Mouse (Mus musculus) cerebellum, adult 11-12 months (tissue): ENCODE results near the gene Aasdh.
"Not testable (repeated sequence)": the region's sequence is repeated elsewhere in the genome, so short reads cannot be mapped to it uniquely, and the experiment has no call there.

Experiments used
- DNase-seq: peaks from one replicate; pipeline ENCODE4 v3.0.0; 2022

The Aasdh gene

DNA sequence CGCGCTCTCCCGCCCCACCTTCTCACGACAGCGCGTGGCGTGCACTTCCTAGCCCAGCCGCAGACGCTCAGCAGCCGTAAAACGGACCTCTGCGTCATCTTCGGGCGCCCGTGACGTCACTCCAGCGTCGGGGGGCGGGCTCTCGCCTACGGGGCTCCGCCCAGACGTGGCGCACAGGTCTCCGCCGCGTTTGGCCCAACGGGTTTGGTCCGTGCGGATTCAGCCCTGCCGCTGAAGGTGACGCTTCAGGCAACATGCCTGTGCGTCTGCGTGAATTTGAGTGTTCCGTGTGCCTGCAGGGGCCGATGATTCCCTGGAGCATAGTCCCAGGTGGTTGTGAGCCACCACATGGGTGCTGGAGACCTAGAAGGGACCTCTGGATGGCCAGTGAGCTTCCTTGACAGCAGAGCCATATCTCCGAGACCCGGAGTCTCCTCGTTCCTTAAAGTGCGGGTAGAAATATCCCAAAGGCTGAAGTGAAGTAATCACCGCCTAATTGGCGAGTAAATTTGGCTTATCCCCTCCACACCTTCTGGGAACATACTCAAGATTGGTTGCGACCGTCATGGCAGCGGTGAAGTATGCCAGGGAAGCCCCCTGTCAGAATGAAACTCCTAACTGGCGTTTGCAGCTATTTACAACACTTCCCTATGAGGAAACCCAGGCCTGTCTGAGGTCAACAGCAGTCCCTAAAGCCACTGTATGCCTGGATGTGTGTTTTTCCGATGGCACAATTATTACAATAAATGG, at the start of gene Aasdh:
Aasdh (minus strand) TSS at position 110 of the 750 bp plus-strand sequence.
- peak; percentile 96 for DNase-seq

DNA sequence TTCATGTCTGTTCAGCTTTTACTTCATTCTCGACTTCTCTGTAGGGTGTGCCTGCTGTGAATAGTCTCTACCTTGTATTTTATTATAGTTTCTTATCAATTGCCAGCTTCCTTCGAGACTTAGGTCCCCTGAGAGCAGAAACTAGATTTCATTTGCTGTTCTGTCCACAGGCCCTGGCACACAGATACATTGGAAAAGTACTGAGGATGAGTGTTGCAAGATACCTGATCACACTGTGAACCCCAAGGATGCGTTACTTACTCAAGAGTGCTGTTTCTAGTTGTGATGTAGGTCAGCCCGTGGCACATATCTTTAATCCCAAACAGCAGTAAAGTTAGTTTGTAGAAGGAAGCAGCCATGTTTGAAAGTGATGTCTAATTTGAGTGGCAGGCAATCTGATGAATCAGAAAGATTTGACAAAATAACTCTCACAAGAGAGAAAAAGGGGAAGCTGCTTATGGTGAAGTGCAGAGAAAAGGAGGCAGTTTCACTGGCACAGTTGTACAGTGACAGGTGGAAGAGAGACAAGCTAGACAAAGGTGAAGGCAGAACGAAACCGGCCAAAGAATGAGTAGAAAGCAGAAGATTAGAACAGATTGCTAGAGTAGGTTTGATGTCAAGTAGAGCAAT, 49.1 kb upstream of the Aasdh start:
- no peak for DNase-seq

DNA sequence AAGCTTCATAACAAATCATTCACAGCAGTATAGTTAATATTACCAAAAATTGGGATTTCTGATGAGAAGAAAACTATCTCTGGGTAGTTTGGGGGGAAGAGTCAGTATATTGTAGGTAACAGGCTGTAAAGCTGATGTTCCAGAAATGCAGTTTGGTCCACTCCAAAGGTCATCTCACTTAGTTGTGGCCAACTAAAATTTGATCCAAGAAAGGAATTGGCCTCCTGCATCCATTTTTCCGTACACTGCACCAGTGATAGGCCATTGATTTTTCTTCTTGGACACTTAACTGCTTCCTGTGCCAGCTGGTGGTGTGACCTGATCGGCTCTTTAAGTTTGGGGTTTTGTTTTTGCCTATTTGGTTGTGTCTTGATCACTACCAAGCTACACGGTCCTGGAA, 48.5 kb upstream of the Aasdh start:
- no peak for DNase-seq

DNA sequence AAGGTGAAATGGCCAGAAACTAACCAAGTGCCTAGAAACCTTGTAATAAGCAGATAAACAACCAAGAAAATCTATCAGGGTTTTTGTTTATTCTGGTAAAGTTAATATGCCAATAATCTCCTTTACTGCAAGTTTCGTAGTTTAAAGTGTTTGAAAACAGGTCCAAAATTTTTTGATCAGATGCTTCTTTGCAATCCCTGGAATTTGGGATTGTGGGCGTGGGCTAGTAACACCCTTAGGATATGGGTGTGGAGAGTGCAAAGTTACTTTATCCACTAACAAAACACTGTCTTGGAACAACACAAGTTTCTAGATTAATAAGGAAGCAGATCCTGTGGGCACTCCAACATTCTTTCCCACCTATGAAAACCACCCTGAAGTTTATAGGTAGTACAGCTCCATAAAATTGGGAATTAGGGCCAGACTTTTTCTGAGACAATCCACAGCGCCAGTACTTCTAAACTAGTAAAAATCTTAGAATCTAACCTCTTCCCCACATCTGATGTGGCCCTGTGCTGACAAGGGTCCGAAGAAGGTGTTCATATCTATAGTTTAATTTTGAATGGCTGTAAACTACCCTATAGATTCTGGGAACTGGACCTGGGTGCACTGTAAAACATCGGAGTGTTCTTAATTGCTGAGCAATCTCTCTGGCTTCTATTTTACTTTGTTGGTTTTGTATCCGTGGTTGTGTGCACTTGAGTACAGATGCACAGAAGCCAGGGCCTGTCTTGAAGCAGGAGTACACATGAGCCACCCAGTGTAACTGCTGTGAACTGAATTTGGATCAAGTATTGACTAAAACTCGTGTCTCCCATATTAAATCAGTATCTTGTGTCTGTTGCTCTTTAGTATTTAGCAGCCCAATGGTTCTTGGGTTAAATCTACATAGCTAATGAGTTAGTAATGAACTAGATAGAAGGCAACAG, 47.1 kb upstream of the Aasdh start:
- no peak for DNase-seq

DNA sequence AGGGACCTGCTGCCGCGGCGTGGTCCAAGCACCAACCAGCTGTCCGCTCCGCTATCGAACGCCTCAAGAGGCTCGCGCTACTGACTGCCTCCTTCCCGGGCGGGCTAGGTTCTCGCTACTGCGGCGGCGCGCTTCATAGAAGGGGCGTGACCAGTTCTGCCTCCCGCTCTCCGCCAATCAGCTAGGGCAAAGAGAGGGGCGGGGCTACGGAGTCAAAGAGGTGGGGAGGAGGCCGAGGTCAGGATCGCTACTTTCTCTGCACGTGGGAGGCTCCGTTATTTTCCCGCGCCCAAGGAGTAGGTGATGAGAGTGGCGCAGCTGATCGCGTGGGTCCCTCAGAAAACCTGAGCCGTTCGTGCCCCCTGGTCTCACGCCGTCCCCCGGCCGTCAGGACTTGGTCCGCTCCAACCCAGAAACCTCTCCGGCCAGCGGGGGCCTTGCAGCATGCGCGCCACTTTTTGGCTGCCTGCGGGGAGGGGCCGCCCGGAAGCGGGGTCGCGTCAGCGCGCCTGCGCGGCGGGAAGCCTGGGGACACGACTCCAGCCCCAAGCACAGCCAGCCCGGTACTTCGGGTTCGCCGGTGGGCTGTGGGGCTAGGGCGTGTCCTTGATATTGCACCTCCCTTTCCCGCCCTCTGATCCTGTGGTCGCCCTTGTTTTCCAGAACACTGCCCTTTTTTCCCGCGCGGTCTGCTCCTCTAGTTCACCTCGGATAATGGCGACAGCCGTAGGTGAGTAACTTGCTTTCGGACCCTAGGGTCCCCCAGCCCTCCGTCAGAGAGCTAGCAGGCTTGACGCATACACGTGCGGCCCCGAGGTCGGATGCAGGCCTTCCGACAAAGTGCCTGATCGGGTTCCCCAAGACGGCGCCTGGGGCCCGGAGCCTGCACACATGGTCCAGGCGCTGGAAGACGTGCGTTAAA, 46.1 kb upstream of the Aasdh start, which contains the start of the genes Paics and Ppat:
Paics (plus strand) TSS at position 202 of the 922 bp plus-strand sequence.
Ppat (minus strand) TSS at position 473 of the 922 bp plus-strand sequence.
- DNase-seq = peak; percentile 98

DNA sequence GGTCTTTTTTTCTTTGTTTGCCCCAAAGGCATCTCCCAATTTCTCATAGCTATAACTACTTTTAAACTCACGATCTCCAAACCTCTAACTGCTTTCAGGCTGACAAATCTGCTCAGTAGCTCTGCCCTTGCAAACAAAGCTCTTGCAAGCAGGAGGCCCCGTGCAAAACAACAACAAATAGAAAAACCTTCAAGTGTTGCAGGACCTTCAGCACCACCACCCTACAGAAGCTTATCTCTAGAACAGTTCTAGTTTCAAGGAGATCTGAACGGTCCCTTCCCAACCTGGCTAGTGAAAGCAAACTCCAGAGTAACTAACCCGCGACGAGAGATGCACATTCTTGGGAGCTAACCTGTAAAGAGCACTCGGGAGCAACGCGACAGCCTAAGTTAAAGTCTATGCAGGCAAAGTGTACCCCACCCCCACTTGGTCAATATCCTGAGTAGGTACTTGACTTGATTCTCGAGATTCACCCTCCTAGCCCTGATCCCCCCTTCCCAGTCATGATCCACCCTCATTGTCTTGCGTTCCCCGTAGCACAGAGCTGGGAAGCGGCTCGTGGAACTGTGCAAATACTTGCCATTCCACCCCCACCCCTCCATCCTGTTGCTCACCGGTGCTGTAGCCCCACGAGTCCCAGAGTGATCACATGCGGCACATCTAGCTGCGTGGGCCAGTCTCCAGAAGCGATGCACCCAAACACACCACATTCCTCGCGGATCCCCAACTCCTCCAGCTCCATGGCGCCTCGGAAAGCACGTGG, 45.2 kb upstream of the Aasdh start:
- DNase-seq = no peak

DNA sequence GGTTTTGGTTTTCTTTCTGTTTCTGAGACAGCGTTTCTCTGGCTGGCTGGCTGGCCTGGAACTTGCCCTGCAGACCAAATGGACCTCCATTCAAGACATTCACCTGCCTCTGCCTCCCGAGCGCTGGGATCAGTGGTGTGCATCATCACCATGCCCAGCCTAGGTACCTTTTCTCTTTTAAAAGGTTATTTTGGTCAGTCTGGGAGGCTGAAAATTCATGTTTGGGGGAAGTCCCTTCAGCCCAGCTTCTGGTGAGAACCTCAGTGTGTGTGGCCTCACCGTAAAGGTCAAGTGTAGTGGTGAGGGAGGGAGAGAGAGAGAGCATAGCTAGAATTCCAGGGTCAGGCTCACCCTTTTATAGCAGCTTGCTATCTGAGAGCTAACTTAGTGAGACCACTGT, 42.4 kb upstream of the Aasdh start:
- DNase-seq = no peak

DNA sequence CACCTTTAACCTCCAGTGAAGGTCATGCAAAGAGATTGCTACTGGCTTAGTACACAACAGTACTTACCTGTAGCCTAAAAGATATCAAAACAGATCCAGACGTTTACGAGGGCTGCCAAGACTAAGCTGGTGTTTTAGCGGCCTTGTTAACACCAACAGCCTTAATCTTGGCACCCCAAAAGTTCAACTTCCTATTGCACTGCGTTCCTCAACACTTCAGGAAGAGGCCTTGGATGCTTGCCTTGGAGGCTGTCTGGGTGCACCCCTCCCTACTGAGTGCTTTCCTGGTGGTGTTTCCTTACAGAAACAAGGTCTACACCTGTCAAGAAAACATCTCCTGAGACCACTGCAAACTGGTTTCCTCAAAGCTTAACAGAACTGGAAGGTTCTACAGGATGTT, 41.8 kb upstream of the Aasdh start:
- DNase-seq = no peak

DNA sequence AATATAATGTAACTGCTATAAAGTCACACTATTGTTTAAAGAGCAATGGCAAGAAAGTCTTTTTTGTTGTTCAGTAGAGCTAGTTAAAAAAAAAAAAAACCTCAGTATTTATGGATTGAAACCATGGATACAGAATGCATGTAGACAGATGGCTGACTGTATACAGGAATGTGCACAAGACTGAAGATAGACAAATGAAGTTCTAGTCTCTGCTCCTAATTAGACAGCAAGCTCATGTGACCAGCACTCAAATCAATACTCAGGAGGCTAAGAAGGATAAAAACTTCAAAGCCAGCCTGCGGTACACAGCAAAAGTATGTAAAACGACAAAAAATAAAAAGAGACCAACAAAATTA, 40.3 kb upstream of the Aasdh start:
- DNase-seq = no peak

DNA sequence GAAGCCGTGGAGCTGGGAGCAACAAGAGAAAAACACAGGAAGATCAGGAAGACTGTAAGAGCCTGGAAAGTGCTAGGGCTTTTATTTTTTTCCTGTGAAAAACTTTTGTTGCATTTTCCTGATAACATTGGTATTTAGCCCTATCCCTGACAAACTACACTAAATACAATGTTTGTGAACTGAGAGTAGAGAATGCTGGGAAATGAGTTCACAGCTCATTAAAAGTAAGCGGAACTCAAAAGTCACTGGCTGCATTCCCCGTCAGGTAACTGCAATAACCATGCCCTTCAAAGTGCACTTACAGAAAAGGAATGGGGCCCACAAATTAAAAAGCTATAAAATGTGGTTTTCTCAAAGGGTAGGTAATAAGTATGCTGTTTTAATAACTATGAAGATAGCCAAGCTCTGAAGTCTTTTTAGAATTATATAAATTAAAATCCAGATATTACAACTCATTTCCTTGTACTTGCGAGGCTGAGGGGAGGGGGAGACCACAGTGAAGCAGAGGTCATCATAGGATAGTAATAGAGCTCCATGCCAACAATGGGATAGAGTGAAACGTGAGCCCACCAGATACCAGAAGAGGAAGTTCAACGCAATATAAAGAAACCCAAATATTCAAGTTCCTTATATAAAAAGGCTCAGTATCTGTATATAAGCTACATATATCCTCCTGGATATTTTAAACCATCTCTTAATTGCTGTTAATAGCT, 39.8 kb upstream of the Aasdh start:
- DNase-seq = no peak

DNA sequence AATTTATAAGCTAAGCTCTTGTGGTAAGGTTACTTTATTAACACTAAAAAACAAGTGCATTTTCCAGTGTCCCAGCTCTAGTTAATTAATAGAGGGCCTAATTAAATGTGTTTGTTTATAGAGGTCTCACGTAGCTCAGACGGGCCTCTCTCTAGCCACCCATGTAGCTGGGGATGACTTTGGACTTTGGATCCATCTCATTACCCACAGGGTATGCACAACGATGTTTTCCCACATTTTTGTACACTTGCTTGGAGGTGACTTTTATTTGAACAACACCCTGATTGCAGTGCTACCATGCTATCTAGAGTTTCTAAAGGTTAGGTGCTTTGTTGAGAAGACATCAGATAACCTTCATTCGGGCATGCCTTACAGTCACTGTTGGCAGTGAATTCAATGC, 37.2 kb upstream of the Aasdh start:
- no peak for DNase-seq

DNA sequence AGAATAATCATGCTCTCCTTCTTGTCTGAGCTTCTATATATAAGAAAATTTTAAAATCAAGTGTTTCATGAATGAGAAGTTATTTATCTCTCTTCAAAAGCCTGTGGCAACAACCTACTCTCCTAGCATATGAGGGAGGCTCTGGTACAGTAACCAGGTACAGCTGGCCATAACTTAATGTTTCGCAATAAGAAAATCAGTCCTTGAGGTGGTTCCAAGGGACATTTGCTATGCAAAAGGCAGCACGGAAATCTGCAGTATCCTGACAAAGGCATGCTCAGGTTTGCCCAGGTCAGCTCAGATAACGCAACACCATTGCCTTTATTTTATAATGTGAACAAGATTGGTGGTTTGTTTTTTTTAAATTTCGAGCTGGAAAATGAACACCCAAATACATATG, 36.7 kb upstream of the Aasdh start:
- no peak for DNase-seq

DNA sequence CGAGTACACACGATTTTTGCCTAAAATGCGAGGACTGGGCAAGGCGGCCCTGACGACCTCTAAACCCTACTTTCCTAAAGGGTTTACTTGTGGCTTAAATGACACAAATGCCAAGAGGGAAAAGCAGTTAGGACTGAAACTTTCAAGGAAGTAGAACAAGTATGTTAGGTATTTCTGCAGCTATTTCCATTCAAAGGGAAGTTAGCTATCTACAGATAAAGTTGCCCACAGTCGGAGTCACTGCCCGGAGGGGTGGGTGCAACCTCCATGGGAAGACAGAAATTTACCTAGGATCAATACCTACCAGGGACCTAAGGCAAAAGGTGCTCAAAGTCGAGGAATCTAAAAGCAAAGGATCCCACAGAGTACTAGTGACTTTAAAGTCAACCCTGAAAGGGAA, 34.4 kb upstream of the Aasdh start:
- DNase-seq = no peak

DNA sequence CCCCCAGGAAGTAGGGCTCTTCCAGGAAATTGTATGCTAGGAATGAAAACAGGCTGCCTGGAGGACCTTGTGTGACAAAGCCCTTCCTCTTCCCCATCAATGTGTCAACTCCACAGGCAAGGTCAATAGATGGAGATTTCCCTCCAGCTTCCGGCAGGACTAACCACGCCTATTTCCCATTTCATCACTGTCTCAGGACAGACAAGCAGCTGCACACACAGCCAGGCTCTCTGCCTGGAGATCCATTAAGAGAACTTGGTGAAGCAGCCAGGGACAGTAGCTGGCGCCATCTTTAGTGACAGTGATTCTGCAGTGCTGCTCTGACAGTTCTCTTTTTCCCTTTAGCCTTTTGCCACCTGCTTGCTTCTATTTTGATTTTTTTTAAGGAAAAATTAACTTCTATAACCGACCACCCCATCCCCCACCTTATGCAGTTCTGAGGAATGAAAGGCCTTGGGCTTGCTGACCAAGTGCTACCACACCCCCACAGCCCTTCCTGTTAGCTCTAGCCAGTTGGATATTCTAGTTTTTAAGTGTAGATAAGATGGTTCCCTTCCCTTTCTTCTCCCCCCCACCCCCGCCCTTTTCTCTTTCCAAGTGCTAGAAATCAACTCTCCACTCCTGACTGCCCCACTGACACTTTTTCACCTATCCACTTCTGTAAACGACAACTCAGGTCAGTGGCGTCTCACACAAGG, 24.0 kb upstream of the Aasdh start:
- no peak for DNase-seq

DNA sequence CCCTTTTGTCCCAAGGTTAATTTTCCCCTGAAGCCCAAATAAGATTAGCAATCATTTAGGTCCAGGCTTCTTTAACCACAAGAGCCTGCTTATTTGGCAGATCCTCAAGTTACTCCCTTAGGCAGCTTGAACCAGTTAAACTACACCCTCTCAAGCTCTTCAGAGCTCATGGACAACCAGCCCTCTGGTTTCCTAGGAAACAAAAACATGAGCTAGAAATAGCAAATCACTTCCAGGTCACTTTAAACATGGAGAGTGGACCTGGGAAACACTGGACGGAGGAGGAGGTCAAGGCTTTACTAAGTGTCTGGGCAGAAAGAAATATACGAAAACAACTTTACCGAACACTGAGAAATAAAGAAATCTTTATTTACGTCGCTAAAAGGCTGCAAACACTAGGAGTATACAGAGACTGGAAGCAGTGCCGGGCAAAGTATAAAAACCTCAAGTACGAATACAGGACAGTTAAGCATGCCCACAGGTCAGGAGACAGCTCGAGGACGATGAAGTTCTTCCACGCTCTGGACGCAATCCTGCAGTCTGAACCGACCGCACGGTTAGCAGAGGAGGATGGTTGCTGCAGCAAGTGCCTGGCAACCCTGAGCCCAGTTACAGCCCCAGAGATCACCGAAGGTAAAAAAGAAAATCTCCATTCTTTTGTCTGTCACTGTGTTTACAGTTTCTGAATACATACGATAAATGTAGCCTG, 23.0 kb upstream of the Aasdh start:
- no peak for DNase-seq

DNA sequence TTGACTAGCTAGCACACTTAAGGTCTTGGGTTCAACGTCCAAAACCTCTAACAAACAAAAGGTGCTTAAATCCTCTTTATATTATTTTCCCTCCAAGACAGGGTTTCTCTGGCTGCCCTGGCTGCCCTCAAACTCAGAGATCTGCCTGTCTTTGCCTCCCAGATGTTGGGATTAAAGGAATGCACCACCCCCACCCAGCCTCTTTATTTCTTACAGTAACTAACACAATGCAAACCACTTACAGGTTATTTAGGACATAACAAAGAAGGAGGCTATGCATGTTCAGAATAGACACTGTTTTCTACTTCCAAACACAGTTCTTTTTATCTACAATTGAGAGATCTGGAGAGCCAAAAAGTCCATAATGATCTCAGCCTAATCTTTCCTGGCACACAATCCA, 19.0 kb upstream of the Aasdh start:
- DNase-seq = no peak

DNA sequence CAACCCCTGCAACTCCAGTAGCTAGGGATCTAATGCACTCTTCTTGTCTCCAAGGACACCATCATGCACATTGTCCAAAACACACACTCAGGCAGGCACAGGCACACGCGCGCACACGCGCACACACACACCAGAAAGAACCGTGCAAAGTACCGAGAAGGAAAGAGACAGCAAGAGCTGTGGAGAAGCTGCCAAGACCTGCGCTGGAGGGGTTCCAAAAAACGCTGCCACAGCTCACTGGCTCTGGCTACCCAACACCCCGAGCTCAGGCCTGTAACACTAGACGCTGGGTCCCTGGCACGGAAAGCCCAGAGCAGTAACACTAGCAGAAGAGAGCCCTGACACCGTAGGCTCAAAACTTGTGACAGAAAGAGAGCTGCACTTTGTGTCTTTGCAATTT, 18.1 kb upstream of the Aasdh start:
- DNase-seq = peak; percentile 66

DNA sequence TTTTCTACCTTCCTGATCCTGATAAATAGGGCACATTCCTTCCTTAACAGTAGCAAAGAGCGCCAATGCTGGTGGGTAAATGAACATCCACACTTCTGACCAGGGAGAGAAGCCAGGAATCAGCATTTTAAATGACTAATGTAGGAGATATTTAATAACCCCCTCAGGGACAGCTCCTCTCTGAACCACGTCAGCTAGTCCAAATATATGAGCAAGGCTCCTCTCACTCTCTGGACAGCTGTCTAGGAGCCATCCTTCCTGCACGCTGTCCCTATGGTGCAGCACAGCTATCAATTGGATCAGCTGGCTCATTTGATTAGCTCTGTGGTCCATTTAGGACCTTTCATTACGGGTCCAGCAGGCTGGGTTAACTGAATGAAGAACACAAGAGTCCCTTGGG, 17.5 kb upstream of the Aasdh start:
- no peak for DNase-seq

DNA sequence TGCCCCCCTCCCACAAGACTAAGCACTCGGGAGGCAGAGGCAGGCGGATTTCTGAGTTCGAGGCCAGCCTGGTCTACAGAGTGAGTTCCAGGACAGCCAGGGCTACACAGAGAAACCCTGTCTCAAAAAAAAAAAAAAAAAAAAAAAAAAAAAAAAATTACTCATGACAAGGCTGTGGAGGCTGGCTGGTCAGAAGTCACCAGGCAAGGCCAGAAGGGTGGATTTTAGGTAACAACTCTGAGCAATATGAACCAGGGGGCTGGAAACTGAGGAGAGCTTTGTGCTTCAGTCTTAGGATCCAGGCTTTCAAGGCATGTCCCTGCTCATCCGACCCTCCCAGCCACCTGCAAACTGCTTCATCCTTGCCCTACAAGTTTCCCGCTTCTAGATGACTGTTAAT, 7.2 kb upstream of the Aasdh start:
- DNase-seq = not testable (repeated sequence)

DNA sequence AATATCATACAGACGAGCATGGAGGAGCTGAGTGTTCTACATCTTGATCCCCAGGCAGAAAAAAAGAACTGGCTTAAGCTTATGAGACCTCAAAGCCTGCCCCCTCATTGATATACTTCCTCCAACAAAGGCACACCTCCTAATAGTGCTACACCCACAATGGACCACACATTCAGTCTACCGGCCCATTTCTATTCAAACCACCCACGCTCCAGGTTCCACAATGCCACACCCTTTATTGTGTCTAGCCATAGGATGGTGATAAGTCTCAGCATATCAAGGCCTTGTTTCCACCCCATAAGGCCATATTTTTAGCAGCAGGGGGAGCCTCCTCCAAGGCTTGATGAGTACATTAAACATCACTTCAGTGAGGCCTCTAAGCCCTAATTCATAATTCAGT, 5.5 kb upstream of the Aasdh start:
- DNase-seq = no peak
